Mouse (Mus musculus) layer of hippocampus, postnatal 25 days (tissue): Measurements from ENCODE around the gene Pex12. TPM values are rescaled to one million over a fixed set of nuclear protein-coding genes. Genes with fewer than 3 reads are reported as not detected.
"Not testable (repeated sequence)": the region's sequence is repeated elsewhere in the genome, so short reads cannot be mapped to it uniquely, and the experiment has no call there.

ENCODE experiments used
- DNase-seq, 2 experiments: peaks; one replicate each; pipeline ENCODE4 v3.0.0; 2022; ENCODE audit warnings: mixed read lengths in 2 of 2, low spot score in 1 of 2; ENCODE audit errors: extremely low spot score in 1 of 2
- total RNA-seq, 2 experiments: library from RNA; stranded (reverse); gene quantifications; 2 replicates each; pipeline ENCODE4 v1.2.3; 2021

Gene Pex12
- total RNA-seq, 2 experiments from 2014 or later, result 11.3 to 18.1 TPM

GRCm38 (mm10) chr11:83289633-83290032 lies 12.8 kb downstream of the Pex12 start:
- no peak for DNase-seq

- DNase-seq, result no peak
Observed at GRCm38 (mm10) chr11:83289036-83289435, 13.3 kb downstream of the Pex12 start.

GRCm38 (mm10) chr11:83286566-83286965 lies 15.8 kb downstream of the Pex12 start, which contains the start of gene Slfn14:
Gene Slfn14, minus strand, starts transcription at chr11:83286726.
- DNase-seq, result no peak

- DNase-seq, result no peak
Observed at GRCm38 (mm10) chr11:83285627-83286026, 16.8 kb downstream of the Pex12 start.

- no peak for DNase-seq
Observed at GRCm38 (mm10) chr11:83282084-83282483, 20.3 kb downstream of the Pex12 start.

GRCm38 (mm10) chr11:83279691-83280090 lies 22.7 kb downstream of the Pex12 start:
- DNase-seq, result no peak

- DNase-seq, result no peak
Observed at GRCm38 (mm10) chr11:83279024-83279423, 23.4 kb downstream of the Pex12 start.

- no peak for DNase-seq
Observed at GRCm38 (mm10) chr11:83276251-83276650, 26.1 kb downstream of the Pex12 start.

- DNase-seq, result no peak
Observed at GRCm38 (mm10) chr11:83271951-83272843, 30.2 kb downstream of the Pex12 start.

GRCm38 (mm10) chr11:83271151-83271950 lies 31.0 kb downstream of the Pex12 start:
- peak; percentile 59 to 61 for DNase-seq

- no peak for DNase-seq
Observed at GRCm38 (mm10) chr11:83270842-83271150, 31.6 kb downstream of the Pex12 start.

GRCm38 (mm10) chr11:83263146-83263545 lies 39.2 kb downstream of the Pex12 start:
- no peak for DNase-seq

GRCm38 (mm10) chr11:83262673-83263072 lies 39.7 kb downstream of the Pex12 start:
- no peak for DNase-seq

GRCm38 (mm10) chr11:83257211-83257610 lies 45.2 kb downstream of the Pex12 start:
- DNase-seq, result not testable (repeated sequence)

Other genes with a start within 250 kb of the Pex12 start
- gene Slfn2, start 237.5 kb downstream of the Pex12 start, total RNA-seq, result under 1 TPM; 0.59 to 0.69 TPM
- not detected for gene Slfn1, start 185.7 kb downstream of the Pex12 start, total RNA-seq
- gene Slfn4, start 127.4 kb downstream of the Pex12 start, total RNA-seq, result not detected
- gene Slfn3, start 111.3 kb downstream of the Pex12 start, total RNA-seq, result under 1 TPM; 0.14 to 0.42 TPM
- not detected for gene Slfn14, start 15.9 kb downstream of the Pex12 start, total RNA-seq
- 100 to 1,000 TPM; 370 TPM for gene Ap2b1, start 3.6 kb downstream of the Pex12 start, total RNA-seq
- gene Rasl10b, start 106.6 kb upstream of the Pex12 start, total RNA-seq, result 100 to 1,000 TPM; 222 to 242 TPM
- gene Gas2l2, start 126.9 kb upstream of the Pex12 start, total RNA-seq, result under 1 TPM; 0.20 to 0.26 TPM
- not detected for gene 1700020L24Rik, start 135.1 kb upstream of the Pex12 start, total RNA-seq
- gene Mmp28, start 160.5 kb upstream of the Pex12 start, total RNA-seq, result 1 to 10 TPM; 2.8 to 3.4 TPM
- 10 to 100 TPM; 61.7 to 80.3 TPM for gene Taf15, start 170.5 kb upstream of the Pex12 start, total RNA-seq
- not detected for gene Heatr9, start 219.6 kb upstream of the Pex12 start, total RNA-seq
- gene Ccl5, start 227.9 kb upstream of the Pex12 start, total RNA-seq, result not detected